Mouse (Mus musculus) embryo, embryonic 11.5 days (tissue): ENCODE measurements at regions not wholly inside any gene's neighbourhood (a gene's known extent, or its start where the extent isn't known, plus 50 kb on each side); places are given as distances from the start of the nearest gene placed in this dataset.

Experiments
- DNase-seq: peaks from one replicate; pipeline ENCODE4 v3.0.0-alpha.2; 2012; ENCODE audit warnings: low read depth, low spot score

DNA sequence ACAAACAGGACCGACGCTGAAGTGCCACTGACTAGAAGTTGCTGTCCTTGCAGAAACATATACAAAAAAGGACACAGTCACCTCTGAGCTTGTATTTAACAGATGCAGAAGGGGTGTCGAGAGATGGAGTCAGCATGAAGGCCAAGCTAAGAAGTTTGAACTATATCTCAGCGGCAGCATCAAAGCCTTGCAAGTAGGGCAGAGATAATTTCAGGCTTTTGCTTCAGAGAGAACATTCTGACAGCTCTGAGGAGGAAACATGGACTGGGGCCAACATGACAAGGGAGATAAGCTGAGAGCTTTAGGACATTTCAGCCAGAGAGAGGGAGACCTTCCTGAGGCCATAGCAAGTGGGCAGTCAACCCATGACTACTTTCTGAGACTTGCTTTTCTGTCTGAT is 856.7 kb downstream of the Epha4 start:
- no peak for DNase-seq

GRCm38 (mm10) chr1:76660146-76660545 is 854.7 kb downstream of the Epha4 start:
- DNase-seq, result no peak

GRCm38 (mm10) chr1:76664381-76664780 is 850.5 kb downstream of the Epha4 start:
- no peak for DNase-seq

DNA sequence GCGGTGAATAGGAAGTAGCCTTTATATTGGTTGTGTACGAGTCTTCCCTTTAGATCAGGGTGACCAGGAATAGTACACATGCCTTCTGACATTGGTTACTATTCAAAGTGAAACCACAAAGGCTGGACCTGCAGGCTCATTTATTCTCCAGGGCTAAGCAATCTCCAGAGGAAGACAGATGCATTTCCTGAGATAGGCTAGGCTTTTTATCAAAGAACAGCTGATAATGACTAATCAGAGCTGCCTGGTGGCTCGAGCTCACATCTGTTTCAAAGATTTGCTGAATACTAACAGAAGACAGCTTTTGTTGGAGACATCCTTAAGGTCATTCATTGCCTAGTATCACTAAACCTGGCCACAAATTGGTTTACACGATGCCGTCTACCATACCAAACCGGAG is 838.1 kb downstream of the Epha4 start:
- no peak for DNase-seq

GRCm38 (mm10) chr1:76705556-76705955 is 809.3 kb downstream of the Epha4 start:
- no peak for DNase-seq

DNA sequence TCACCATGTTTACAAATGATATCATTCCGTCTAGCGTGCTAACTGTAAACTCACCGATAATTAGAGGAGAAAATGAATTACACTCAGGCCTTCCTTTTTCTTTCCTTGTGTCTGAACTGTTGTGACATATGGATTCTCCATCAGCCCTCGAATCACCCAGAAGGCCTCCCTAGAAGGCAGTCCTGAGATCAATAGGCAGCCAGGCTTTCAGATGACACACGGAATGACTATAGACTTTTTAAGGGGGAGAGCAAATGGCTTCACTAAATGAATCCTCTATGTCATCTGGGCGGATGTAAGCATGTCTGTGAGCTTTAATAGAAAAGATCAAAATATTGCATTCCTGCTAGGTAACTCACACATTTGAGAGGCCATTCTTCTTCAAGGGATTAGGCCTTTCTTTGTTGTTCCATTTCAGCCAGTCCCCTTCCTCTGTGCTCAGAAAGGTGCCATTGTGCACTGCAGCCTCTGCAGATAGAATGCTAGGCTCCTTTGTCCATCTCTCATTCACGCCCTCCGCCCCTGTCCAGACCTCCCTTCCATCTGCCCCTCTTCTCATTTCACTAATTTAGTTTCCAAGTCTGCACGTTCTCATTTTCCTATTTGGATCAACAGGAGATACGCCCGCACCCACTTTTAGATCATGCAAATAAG is 797.1 kb downstream of the Epha4 start:
- no peak for DNase-seq

DNA sequence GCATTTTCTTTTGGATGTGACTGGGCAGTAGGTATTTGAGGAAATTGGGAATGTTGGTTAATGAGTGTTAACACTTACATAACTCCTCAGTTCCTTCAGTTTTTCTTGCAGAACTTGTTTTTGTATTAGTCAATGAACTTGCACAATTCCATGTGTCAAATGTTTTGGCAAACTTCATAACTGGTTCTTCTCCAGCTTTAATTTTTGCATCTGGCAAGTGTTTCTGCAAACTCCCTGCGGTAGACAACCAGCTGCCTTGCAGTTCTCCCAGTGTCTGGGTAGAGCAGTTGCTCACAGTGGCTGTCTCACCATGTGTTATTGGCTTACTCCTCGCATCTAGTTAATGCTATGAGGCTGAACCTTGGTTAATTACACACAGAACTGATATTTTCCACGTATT is 790.4 kb downstream of the Epha4 start:
- no peak for DNase-seq

DNA sequence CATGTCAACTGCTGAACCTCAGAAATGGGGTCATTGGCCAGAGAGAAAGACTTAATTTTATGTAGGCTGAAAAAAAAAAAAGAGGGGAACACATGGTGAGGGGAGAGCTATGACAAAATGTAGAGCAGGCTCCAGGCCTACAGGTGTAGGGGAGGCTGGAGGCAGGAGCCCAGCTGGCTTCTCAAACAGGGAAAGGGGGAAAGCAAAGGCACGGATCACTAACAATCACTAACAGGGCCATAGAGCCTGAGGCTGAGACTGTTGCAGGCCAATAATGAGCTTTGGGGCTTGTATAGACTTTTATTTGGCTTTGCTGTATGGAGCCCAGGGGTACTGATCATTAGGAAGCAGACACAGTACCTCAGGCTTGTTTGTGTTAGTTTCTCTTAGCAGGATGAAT is 777.9 kb downstream of the Epha4 start:
- DNase-seq, result no peak

- DNase-seq, result no peak
These were observed 777.2 kb downstream of the Epha4 start for GRCm38 (mm10) chr1:76737663-76738062.

DNA sequence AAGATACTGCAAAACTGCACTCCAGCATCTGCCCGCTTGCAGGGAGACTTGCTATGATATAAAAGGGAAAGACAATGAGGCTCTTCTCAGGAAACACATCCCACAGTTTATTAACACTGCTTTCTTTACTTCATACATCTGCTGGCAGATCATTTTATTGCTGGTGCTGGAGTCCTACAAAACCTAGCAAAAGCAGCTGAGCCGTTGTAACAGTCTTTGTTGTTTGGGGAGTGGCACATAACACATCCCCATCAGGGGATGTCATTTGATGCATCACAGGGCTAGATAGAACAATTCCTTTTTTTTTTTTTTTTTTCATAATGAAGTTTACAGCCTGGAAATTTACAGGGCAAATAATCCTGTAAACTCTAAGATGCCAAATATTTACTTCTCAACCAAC is 742.2 kb downstream of the Epha4 start:
- no peak for DNase-seq

GRCm38 (mm10) chr1:76786871-76787270 is 728.0 kb downstream of the Epha4 start:
- DNase-seq, result no peak

DNA sequence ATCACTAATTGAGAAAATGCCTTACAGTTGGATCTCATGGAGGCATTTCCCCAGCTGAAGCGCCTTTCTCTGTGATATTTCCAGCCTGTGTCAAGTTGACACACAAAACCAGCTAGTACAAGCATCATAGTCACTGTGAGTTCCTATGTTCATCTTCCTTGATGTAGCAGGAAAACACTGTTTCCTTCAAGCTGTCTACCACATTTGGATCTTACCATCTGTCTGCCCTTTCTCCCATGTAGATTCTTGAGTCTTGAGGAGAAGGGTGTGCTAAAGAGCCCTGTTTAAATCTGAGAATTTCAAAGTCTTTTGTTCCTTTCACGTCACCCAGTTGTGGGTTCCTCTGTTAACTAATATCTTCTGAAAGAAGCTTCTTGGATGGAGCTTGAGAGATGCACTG is 721.5 kb downstream of the Epha4 start:
- DNase-seq, result no peak

- no peak for DNase-seq
These were observed 695.0 kb downstream of the Epha4 start for GRCm38 (mm10) chr1:76819906-76820305.

- no peak for DNase-seq
These were observed 693.3 kb downstream of the Epha4 start for GRCm38 (mm10) chr1:76821610-76822009.

- no peak for DNase-seq
These were observed 685.2 kb downstream of the Epha4 start for GRCm38 (mm10) chr1:76829690-76830089.

- DNase-seq, result peak; percentile 24
These were observed 682.6 kb downstream of the Epha4 start for GRCm38 (mm10) chr1:76832311-76832710.

DNA sequence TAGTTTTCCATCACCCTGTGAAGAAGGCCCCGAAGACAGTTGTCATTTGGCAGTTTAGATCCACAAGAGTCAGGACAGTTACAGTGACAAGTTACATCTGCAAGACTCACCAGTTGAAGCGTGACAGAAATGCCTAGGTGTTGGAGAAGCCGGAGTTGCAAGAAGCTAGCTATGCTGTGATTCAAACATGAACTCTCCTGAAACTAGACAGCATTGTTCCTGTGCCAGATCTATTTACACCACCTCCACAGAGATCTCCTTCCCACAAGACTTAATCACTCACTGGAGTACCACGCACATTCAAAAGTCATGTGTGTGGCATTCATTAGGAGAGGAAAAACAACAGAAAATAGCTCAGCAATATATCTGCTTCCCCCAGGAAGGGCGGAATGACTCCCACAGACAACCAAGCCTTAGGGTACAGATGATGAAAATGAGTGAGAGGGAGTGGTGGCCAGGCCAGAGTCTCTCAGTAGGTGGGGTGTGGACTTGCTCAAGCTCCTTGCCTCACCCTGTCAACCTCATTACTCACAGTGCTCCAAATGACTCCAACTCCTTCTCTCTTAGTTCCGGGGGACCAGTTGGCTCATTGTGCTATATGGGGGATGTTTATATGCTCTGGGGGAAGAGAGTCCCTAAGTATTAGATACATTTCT is 679.7 kb downstream of the Epha4 start:
- no peak for DNase-seq

- DNase-seq, result no peak
These were observed 665.5 kb downstream of the Epha4 start for GRCm38 (mm10) chr1:76849346-76849745.

DNA sequence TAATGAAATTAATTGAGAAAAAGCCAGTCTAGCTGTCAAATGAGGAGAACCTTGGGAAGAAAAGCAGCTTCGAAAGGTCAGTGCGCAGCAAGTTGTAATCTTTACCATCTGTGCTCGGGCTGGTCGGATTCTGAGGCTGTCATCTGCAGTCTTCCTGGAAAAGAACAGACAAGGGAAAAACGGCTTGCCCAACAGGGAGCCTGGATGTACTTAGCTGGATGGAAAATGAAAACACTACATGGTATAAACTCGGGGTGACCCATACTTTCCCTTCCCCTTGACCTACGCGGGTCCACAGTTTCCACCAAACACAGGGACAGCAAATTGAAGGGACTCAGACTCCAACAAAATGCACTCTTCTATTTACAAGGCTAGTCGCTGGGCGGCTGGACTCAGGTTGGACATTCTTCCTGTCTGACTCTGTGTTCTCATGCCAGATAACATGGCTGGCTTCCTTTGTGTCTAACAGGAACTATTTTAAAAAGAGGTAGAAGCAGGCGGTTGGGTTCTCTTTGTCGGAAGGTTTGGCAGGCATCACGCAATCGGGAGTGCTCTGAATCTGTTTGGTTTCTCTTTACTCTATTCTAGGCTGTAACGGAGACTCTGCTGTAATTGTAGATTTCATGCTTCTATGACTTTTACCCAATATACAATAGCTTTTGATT is 648.5 kb downstream of the Epha4 start:
- DNase-seq, result no peak

DNA sequence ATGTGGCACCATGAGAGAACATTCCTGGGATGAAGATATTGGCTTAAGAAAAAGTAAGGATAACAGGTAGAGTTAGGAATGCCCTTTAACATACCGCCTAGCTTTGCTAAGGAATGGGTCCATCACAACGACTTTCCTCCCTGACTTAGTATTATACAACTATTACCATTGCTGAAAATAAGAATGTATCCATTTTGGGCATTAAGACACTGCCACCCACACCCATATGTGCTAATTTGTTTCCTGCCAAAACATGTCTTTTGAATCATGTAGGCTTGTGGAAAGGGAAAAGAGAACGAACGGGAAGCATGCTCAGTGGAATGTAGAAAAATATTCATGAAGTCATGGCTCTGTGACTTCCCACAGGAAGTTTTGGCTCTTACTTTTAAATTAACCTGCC is 641.7 kb downstream of the Epha4 start:
- DNase-seq, result no peak

- DNase-seq, result no peak
These were observed 634.6 kb downstream of the Epha4 start for GRCm38 (mm10) chr1:76880111-76880782.

DNA sequence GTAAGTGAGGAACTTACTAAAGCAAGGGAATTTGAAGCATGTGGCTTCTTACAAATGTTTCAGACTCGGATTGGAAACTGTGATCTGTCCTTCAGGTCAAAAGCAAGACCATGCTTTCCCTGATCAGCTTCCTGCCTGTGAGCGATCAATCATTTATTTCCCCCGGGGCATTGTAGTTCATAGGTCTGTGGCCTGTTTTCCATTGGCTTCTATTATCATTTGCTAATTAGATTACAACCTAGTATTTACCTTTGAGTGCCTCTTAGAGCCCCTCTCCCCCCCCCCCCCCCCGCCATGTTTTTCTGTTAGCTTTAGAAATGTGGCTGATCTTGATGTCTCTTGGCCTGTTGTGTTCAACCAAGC is 634.1 kb downstream of the Epha4 start:
- DNase-seq, result no peak
